Mouse (Mus musculus): ENCODE results near the gene Rims1. TPM values are rescaled to one million over a fixed set of nuclear protein-coding genes. Genes with fewer than 3 reads are reported as not detected.

The Rims1 gene
- polyA plus RNA-seq, 1 experiment: 0.40 TPM

DNA sequence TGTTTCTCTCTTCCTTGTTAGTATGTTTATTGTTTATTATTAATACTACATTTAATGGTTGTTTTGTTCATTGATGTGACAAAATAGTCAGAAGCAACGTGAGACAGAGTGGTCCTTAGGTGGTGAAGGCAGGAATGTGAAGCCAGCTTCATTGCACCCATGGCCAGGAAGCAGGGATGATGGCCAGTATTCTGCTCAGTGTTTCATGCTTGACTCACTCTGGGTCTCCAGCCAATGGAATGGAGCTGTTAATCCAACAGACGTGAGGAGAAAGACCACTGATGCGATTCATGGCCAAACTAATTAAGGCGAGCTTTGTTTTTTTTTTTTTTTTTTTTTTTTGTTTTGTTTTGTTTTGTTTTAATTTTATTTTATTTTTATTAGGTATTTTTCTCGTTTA lies 535.7 kb downstream of the Rims1 start:
- Histone ChIP-seq H3K27ac (ENCODE audit: insufficient read depth, low read length) (no peak overlapping the region), H3K4me3 (ENCODE audit: insufficient read depth, low read length) (no peak overlapping the region), H3K4me1 (ENCODE audit: control insufficient read depth, insufficient read depth, low read length) (no peaks in the 10 kb centered on the region)
- no peak for TF ChIP-seq CTCF (IDR thresholded peaks at IDR 0.05; ENCODE audit: borderline replicate concordance, insufficient read depth, low read length)
- no peak for TF ChIP-seq POLR2A (IDR thresholded peaks at IDR 0.05; ENCODE audit: low read depth, low read length)

DNA sequence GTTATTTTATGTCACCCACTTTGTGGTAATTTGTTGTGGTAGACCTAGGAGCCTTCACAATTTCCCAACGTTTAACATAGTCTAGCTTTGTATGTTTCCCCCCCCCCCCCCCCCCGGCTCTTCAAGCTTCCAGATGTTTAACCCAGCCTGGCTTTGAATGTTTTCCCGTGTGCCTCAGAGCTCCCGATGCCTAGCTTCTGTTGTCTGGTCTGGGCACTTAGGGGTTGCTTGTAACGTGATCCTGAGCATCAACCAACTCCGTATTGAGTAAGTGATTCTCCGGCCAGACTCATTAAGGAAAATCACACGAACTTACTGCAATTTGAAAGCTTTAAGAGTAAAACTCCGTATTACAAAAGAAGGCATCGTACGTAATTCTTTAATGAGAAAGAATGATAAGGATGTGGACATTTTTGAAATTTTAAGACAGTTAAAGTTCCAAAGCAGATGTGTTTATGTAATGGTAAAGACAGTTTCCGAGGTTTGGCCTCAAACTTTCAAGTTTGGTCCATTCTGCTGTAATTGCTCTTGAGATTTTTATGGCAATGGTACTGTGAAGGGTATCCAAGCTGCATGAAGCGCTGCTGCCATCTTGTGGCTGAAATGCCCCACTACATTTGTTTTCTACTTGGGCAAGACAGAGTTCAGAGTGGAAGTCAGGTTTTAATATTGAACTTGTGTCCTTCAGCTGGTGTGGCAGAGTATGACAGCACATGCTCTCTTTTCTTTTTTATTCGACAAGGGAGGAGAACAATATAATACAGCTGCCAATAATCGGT lies 537.0 kb downstream of the Rims1 start:
- peak; percentile 81 for TF ChIP-seq CTCF (IDR thresholded peaks at IDR 0.05; ENCODE audit: borderline replicate concordance, insufficient read depth, low read length)
- TF ChIP-seq POLR2A (IDR thresholded peaks at IDR 0.05; ENCODE audit: low read depth, low read length): no peak
- Histone ChIP-seq H3K4me3 (ENCODE audit: insufficient read depth, low read length) (no peak overlapping the region), H3K4me1 (ENCODE audit: control insufficient read depth, insufficient read depth, low read length) (no peaks in the 10 kb centered on the region), H3K27ac (ENCODE audit: insufficient read depth, low read length) (no peak overlapping the region)

GRCm38 (mm10) chr1:22266491-22266890 lies 539.3 kb downstream of the Rims1 start:
- no peak overlapping the region for H3K27ac ChIP-seq (ENCODE audit: insufficient read depth, low read length)
- no peak overlapping the region for H3K4me3 ChIP-seq (ENCODE audit: insufficient read depth, low read length)
- TF ChIP-seq POLR2A (IDR thresholded peaks at IDR 0.05; ENCODE audit: low read depth, low read length) (no peak), CTCF (IDR thresholded peaks at IDR 0.05; ENCODE audit: borderline replicate concordance, insufficient read depth, low read length) (no peak)
- no peaks in the 10 kb centered on the region for H3K4me1 ChIP-seq (ENCODE audit: control insufficient read depth, insufficient read depth, low read length)

- Histone ChIP-seq H3K4me1 (ENCODE audit: control insufficient read depth, insufficient read depth, low read length) (no peaks in the 10 kb centered on the region), H3K4me3 (ENCODE audit: insufficient read depth, low read length) (no peak overlapping the region), H3K27ac (ENCODE audit: insufficient read depth, low read length) (no peak overlapping the region)
- TF ChIP-seq POLR2A (IDR thresholded peaks at IDR 0.05; ENCODE audit: low read depth, low read length): no peak
- no peak for TF ChIP-seq CTCF (IDR thresholded peaks at IDR 0.05; ENCODE audit: borderline replicate concordance, insufficient read depth, low read length)
Observed at GRCm38 (mm10) chr1:22265528-22265927, 540.3 kb downstream of the Rims1 start.

- no peak overlapping the region for H3K4me3 ChIP-seq (ENCODE audit: insufficient read depth, low read length)
- H3K4me1 ChIP-seq (ENCODE audit: control insufficient read depth, insufficient read depth, low read length): no peaks in the 10 kb centered on the region
- no peak overlapping the region for H3K27ac ChIP-seq (ENCODE audit: insufficient read depth, low read length)
- TF ChIP-seq POLR2A (IDR thresholded peaks at IDR 0.05; ENCODE audit: low read depth, low read length) (no peak), CTCF (IDR thresholded peaks at IDR 0.05; ENCODE audit: borderline replicate concordance, insufficient read depth, low read length) (no peak)
Observed at GRCm38 (mm10) chr1:22262169-22262950, 543.4 kb downstream of the Rims1 start.

DNA sequence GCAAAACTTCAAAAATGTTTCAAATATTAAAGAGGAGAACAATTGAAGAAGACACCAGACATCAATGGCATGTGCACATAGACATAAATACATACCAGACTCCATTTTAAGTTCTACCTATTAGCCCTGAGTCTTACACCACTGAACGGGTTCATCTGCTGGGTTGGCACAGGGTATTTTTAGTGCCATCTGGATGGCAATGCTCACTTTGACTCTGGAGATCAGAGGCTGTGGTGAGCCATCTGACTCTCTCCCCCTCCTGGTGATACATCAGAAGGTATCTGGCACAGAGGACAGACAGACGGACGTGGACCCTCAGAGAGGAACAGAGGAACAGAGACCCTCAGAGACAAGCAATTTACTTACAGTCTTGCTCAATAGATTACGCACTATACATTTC lies 544.1 kb downstream of the Rims1 start:
- TF ChIP-seq CTCF (IDR thresholded peaks at IDR 0.05; ENCODE audit: borderline replicate concordance, insufficient read depth, low read length) (no peak), POLR2A (IDR thresholded peaks at IDR 0.05; ENCODE audit: low read depth, low read length) (no peak)
- no peak overlapping the region for H3K4me3 ChIP-seq (ENCODE audit: insufficient read depth, low read length)
- no peaks in the 10 kb centered on the region for H3K4me1 ChIP-seq (ENCODE audit: control insufficient read depth, insufficient read depth, low read length)
- no peak overlapping the region for H3K27ac ChIP-seq (ENCODE audit: insufficient read depth, low read length)

GRCm38 (mm10) chr1:22260291-22260690 lies 545.5 kb downstream of the Rims1 start:
- TF ChIP-seq POLR2A (IDR thresholded peaks at IDR 0.05; ENCODE audit: low read depth, low read length): no peak
- no peak for TF ChIP-seq CTCF (IDR thresholded peaks at IDR 0.05; ENCODE audit: borderline replicate concordance, insufficient read depth, low read length)
- H3K4me1 ChIP-seq (ENCODE audit: control insufficient read depth, insufficient read depth, low read length): no peaks in the 10 kb centered on the region
- H3K4me3 ChIP-seq (ENCODE audit: insufficient read depth, low read length): no peak overlapping the region
- H3K27ac ChIP-seq (ENCODE audit: insufficient read depth, low read length): no peak overlapping the region

GRCm38 (mm10) chr1:22258356-22258755 lies 547.4 kb downstream of the Rims1 start:
- TF ChIP-seq CTCF (IDR thresholded peaks at IDR 0.05; ENCODE audit: borderline replicate concordance, insufficient read depth, low read length) (no peak), POLR2A (IDR thresholded peaks at IDR 0.05; ENCODE audit: low read depth, low read length) (no peak)
- no peaks in the 10 kb centered on the region for H3K4me1 ChIP-seq (ENCODE audit: control insufficient read depth, insufficient read depth, low read length)
- no peak overlapping the region for H3K4me3 ChIP-seq (ENCODE audit: insufficient read depth, low read length)
- H3K27ac ChIP-seq (ENCODE audit: insufficient read depth, low read length): no peak overlapping the region

DNA sequence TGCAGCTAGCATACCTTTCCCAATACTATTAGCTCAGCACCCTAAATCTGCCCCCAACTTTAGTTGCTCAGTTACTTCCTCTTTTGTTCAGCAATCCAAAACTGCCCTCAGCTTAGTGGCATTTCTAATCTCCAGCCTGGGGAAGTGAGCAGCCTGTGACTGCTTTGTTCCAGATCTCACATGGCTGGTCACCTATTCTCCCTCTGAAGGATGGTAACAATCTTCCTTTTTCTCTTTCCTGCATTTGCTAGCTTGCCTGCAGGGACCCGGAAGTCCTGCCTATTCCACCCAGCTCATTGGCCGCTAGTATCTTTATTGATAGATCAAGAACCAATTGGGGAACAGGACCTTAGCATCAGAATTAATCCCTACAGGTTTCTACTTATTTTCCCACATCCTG lies 551.5 kb downstream of the Rims1 start:
- no peak overlapping the region for H3K4me3 ChIP-seq (ENCODE audit: insufficient read depth, low read length)
- TF ChIP-seq POLR2A (IDR thresholded peaks at IDR 0.05; ENCODE audit: low read depth, low read length) (no peak), CTCF (IDR thresholded peaks at IDR 0.05; ENCODE audit: borderline replicate concordance, insufficient read depth, low read length) (no peak)
- H3K4me1 ChIP-seq (ENCODE audit: control insufficient read depth, insufficient read depth, low read length): no peaks in the 10 kb centered on the region
- H3K27ac ChIP-seq (ENCODE audit: insufficient read depth, low read length): no peak overlapping the region

- no peaks in the 10 kb centered on the region for H3K4me1 ChIP-seq (ENCODE audit: control insufficient read depth, insufficient read depth, low read length)
- no peak overlapping the region for H3K4me3 ChIP-seq (ENCODE audit: insufficient read depth, low read length)
- TF ChIP-seq CTCF (IDR thresholded peaks at IDR 0.05; ENCODE audit: borderline replicate concordance, insufficient read depth, low read length) (no peak), POLR2A (IDR thresholded peaks at IDR 0.05; ENCODE audit: low read depth, low read length) (no peak)
- H3K27ac ChIP-seq (ENCODE audit: insufficient read depth, low read length): no peak overlapping the region
Observed at GRCm38 (mm10) chr1:22252873-22253272, 552.9 kb downstream of the Rims1 start.
